Mouse (Mus musculus): ENCODE data around the gene Macrod2.

GRCm38 (mm10) chr2:141013443-141014165 lies 618.5 kb downstream of the Macrod2 start:
- TF ChIP-seq CTCF (IDR thresholded peaks at IDR 0.05): no peak
- TF ChIP-seq EP300 (IDR thresholded peaks at IDR 0.05): no peak

Measured in lung, postnatal 0 days (tissue).